Mouse (Mus musculus): ENCODE measurements around the gene R3hdm2. TPM values are rescaled to one million over a fixed set of nuclear protein-coding genes. Genes with fewer than 3 reads are reported as not detected.

The R3hdm2 gene
- total RNA-seq, 2 experiments from 2014 or later, result 89.7 to 129 TPM

GRCm38 (mm10) chr10:127512813-127513212 lies 132.7 kb downstream of the R3hdm2 start:
- intact Hi-C loops (cut with DNase I), result loop anchor here (1.0 to 2.0 kb wide), 2 partner anchors 23 to 34 kb away; no protein-coding TSS in a partner anchor
- DNase-seq, result peak; percentile 90 to 97

GRCm38 (mm10) chr10:127513501-127514091 lies 133.5 kb downstream of the R3hdm2 start:
- intact Hi-C loops (cut with DNase I), result loop anchor here (1.0 to 2.0 kb wide), 2 partner anchors 23 to 35 kb away; no protein-coding TSS in a partner anchor
- DNase-seq, result no peak

- no peak for DNase-seq
- intact Hi-C loops (cut with DNase I), result no loop called here
These were observed 134.1 kb downstream of the R3hdm2 start for GRCm38 (mm10) chr10:127514111-127514698.

GRCm38 (mm10) chr10:127514764-127515163 lies 134.6 kb downstream of the R3hdm2 start, which contains the start of gene Ndufa4l2:
Gene Ndufa4l2 (plus strand): TSS chr10:127514967.
- intact Hi-C loops (cut with DNase I), result no loop called here
- peak; percentile 56 to 58 for DNase-seq

GRCm38 (mm10) chr10:127515271-127515982 lies 135.3 kb downstream of the R3hdm2 start:
- no peak for DNase-seq
- intact Hi-C loops (cut with DNase I), result no loop called here

- no peak for DNase-seq
- intact Hi-C loops (cut with DNase I), result no loop called here
These were observed 135.9 kb downstream of the R3hdm2 start for GRCm38 (mm10) chr10:127515983-127516459.

- peak in 1 of 2 experiments; percentile 44 for DNase-seq
- intact Hi-C loops (cut with DNase I), result no loop called here
These were observed 136.6 kb downstream of the R3hdm2 start for GRCm38 (mm10) chr10:127516576-127517260.

GRCm38 (mm10) chr10:127517941-127518340 lies 137.8 kb downstream of the R3hdm2 start:
- DNase-seq, result no peak
- intact Hi-C loops (cut with DNase I), result no loop called here

- intact Hi-C loops (cut with DNase I), result no loop called here
- no peak for DNase-seq
These were observed 139.0 kb downstream of the R3hdm2 start for GRCm38 (mm10) chr10:127519041-127519701.

GRCm38 (mm10) chr10:127519903-127520713 lies 140.0 kb downstream of the R3hdm2 start:
- DNase-seq, result no peak
- intact Hi-C loops (cut with DNase I), result no loop called here

- DNase-seq, result no peak
- intact Hi-C loops (cut with DNase I), result no loop called here
These were observed 140.7 kb downstream of the R3hdm2 start for GRCm38 (mm10) chr10:127520714-127521357.

GRCm38 (mm10) chr10:127521611-127522080 lies 141.5 kb downstream of the R3hdm2 start:
- intact Hi-C loops (cut with DNase I), result no loop called here
- DNase-seq, result no peak

- peak; percentile 68 to 69 for DNase-seq
- intact Hi-C loops (cut with DNase I), result no loop called here
These were observed 142.0 kb downstream of the R3hdm2 start, which contains the start of gene Shmt2 for GRCm38 (mm10) chr10:127522088-127522581. Gene Shmt2 (minus strand): TSS chr10:127522444.

GRCm38 (mm10) chr10:127524646-127525255 lies 144.6 kb downstream of the R3hdm2 start:
- DNase-seq, result no peak
- intact Hi-C loops (cut with DNase I), result no loop called here

- no peak for DNase-seq
- intact Hi-C loops (cut with DNase I), result no loop called here
These were observed 145.9 kb downstream of the R3hdm2 start for GRCm38 (mm10) chr10:127526048-127526447.

- DNase-seq, result peak; percentile 49 to 65
- intact Hi-C loops (cut with DNase I), result no loop called here
These were observed 146.6 kb downstream of the R3hdm2 start for GRCm38 (mm10) chr10:127526681-127527080.

- no peak for DNase-seq
- intact Hi-C loops (cut with DNase I), result no loop called here
These were observed 147.4 kb downstream of the R3hdm2 start for GRCm38 (mm10) chr10:127527481-127527880.

- DNase-seq, result no peak
- intact Hi-C loops (cut with DNase I), result no loop called here
These were observed 150.8 kb downstream of the R3hdm2 start for GRCm38 (mm10) chr10:127530945-127531344.
